ENCODE assay signal across 8 mouse cellular contexts in genomic region chr15:99874612-99875333, GRCm38 (mm10). TPM values are rescaled to one million over a fixed set of nuclear protein-coding genes. Genes with fewer than 3 reads are reported as not detected.
DNase-seq lines count a peak whose midpoint lies in the region; ATAC-seq and TF ChIP-seq lines count a peak whose summit lies in the region.

No protein-coding gene starts in this region.

- H3K4me1 ChIP-seq in heart, postnatal 0 days (ENCODE audit: control insufficient read depth, insufficient read depth) = peaks cover 13% of the 10 kb centered on the region; the same call in 1 of the 2 replicates
- peaks cover 14% of the 10 kb centered on the region for H3K4me1 ChIP-seq in midbrain, embryonic 12.5 days

- TF ChIP-seq EP300 in heart, postnatal 0 days (IDR thresholded peaks at IDR 0.05; ENCODE audit: low read depth) = no peak

- peak overlapping the region; percentile 44 for H3K9ac ChIP-seq in heart, postnatal 0 days (replicated peaks; ENCODE audit: low read depth, low read length)
- H3K9ac ChIP-seq in midbrain, embryonic 12.5 days (replicated peaks) = peak overlapping the region; percentile 72

- H3K27ac ChIP-seq in heart, postnatal 0 days (ENCODE audit: low read depth) = peak overlapping the region; percentile 31
- H3K27ac ChIP-seq in midbrain, embryonic 12.5 days (replicated peaks) = no peak overlapping the region

- TF ChIP-seq CTCF in heart, postnatal 0 days (IDR thresholded peaks at IDR 0.05; ENCODE audit: low read depth) = no peak

- no peaks in the 10 kb centered on the region for H3K36me3 ChIP-seq in heart, postnatal 0 days (replicated peaks; ENCODE audit: control insufficient read depth, insufficient read depth, low read length)
- H3K36me3 ChIP-seq in midbrain, embryonic 12.5 days = no peaks in the 10 kb centered on the region

- H3K4me2 ChIP-seq in heart, postnatal 0 days (ENCODE audit: low read depth, low read length) = peak overlapping the region; percentile 94
- H3K4me2 ChIP-seq in midbrain, embryonic 12.5 days (replicated peaks) = peak overlapping the region; percentile 94

- peak overlapping the region; percentile 65 for H3K4me3 ChIP-seq in heart, postnatal 0 days (ENCODE audit: low read depth, low read length)
- H3K4me3 ChIP-seq in midbrain, embryonic 12.5 days = peak overlapping the region; percentile 71

- ATAC-seq in heart, postnatal 0 days (ENCODE audit: insufficient read depth, low read depth) = peak; percentile 37; the same call in 1 of the 2 replicates
- peak; percentile 79; the same call in 1 of the 2 replicates for ATAC-seq in midbrain, embryonic 12.5 days (ENCODE audit: low FRiP score, low read depth)
- ATAC-seq in megakaryocyte progenitor cell, adult 5-6 weeks (replicated peaks; ENCODE audit: poor library complexity) = no peak

- H3K27me3 ChIP-seq in heart, postnatal 0 days (ENCODE audit: control insufficient read depth, insufficient read depth, low read length) = no peaks in the 10 kb centered on the region
- H3K27me3 ChIP-seq in midbrain, embryonic 12.5 days = peaks cover 7% of the 10 kb centered on the region; the same call in 1 of the 2 replicates

- peak; percentile 18 for DNase-seq in right cerebral cortex, postnatal 4 days
- DNase-seq in right cerebral cortex, postnatal 25 days = no peak
- peak; percentile 29 to 37 for DNase-seq in cerebellum, postnatal 25 days
- no peak for DNase-seq in heart, postnatal 0 days (ENCODE audit: low spot score)
- DNase-seq in kidney, postnatal 36 days = peak; percentile 42 to 70
- DNase-seq in right cerebral cortex, adult 18-20 months = no peak

- H3K9me3 ChIP-seq in heart, postnatal 0 days (replicated peaks; ENCODE audit: control insufficient read depth, low read length) = no peaks in the 10 kb centered on the region
- no peaks in the 10 kb centered on the region for H3K9me3 ChIP-seq in midbrain, embryonic 12.5 days

- 3% methylated on average over 30 of the region's 30 CpGs for WGBS in heart, postnatal 0 days
- 3% methylated on average over 30 of the region's 30 CpGs for WGBS in midbrain, embryonic 12.5 days

RNA-seq across cellular contexts. Expression of gene Lima1, which starts 0.5 kb away (rescaled TPM):
- 12.7 and 15.7 TPM in 2 replicates for total RNA-seq in heart, postnatal 0 days (2014; rRNA removed; ENCODE audit: low replicate concordance)
- polyA plus RNA-seq in heart, postnatal 0 days (2015; fragmentation: Nextera tagmentation; extraction: Ambion mirVana) = 12.5 and 12.6 TPM in 2 replicates
- 25.3 and 27.5 TPM in 2 replicates for polyA plus RNA-seq in midbrain, embryonic 12.5 days (2016; fragmentation: Nextera tagmentation; extraction: Ambion mirVana)
- total RNA-seq in megakaryocyte progenitor cell, adult 5-6 weeks (2015) = 4.8 and 5.0 TPM in 2 replicates
- total RNA-seq in megakaryocyte progenitor cell, adult 5-6 weeks (2017) = 4.2 and 4.8 TPM in 2 replicates

Comparison
In these comparisons a context has a peak if more than half of its experiments do, and no peak if none do; other contexts are left out.
1. DNase-seq: peak in right cerebral cortex, postnatal 4 days (single experiment), cerebellum, postnatal 25 days (2 of 2) and kidney, postnatal 36 days (2 of 2); none in right cerebral cortex, postnatal 25 days (single experiment), heart, postnatal 0 days (single experiment) and right cerebral cortex, adult 18-20 months (single experiment).